Mouse (Mus musculus): ENCODE results near the gene Car10. TPM values are rescaled to one million over a fixed set of nuclear protein-coding genes. Genes with fewer than 3 reads are reported as not detected.

Car10 gene
- not detected in 2 replicates for polyA plus RNA-seq (2015; fragmentation: Nextera tagmentation; extraction: Ambion mirVana)

GRCm38 (mm10) chr11:93097941-93098828 lies at the start of gene Car10:
TSS of gene Car10 (plus strand) at chr11:93098028.

All from urinary bladder, postnatal 0 days (tissue).